Mouse (Mus musculus): ENCODE measurements around the gene Cycs. TPM values are rescaled to one million over a fixed set of nuclear protein-coding genes. Genes with fewer than 3 reads are reported as not detected.

Gene Cycs
- polyA plus RNA-seq, 1 experiment from 2014 or later = 181 TPM

- Histone ChIP-seq H3K9me3 (ENCODE audit: control insufficient read depth, low read length) (no peaks in the 10 kb centered on the region), H3K9ac (ENCODE audit: low read length) (no peak overlapping the region), H3K36me3 (ENCODE audit: control insufficient read depth, insufficient read depth, low read length) (no peaks in the 10 kb centered on the region), H3K4me2 (ENCODE audit: low read length) (no peak overlapping the region), H3K4me3 (ENCODE audit: control insufficient read depth in 1 of 2, insufficient read depth in 1 of 2, low read depth in 1 of 2, low read length in 2 of 2) (no peak overlapping the region), H3K4me1 (ENCODE audit: control insufficient read depth in 2 of 2, insufficient read depth in 2 of 2, low read length in 2 of 2) (no peaks in the 10 kb centered on the region), H3K27ac (replicated peaks in 1 of 2; ENCODE audit: control insufficient read depth in 1 of 2, insufficient read depth in 1 of 2, low read depth in 2 of 2, low read length in 2 of 2) (no peak overlapping the region), H3K27me3 (ENCODE audit: control insufficient read depth, insufficient read depth, low read length) (no peaks in the 10 kb centered on the region)
- WGBS = 96% methylated on average over 1 of the region's 1 CpGs
- no peak for ATAC-seq (ENCODE audit: insufficient number of reproducible peaks, insufficient read depth, low FRiP score, low read depth)
Observed at GRCm38 (mm10) chr6:50588251-50588650, 21.9 kb upstream of the Cycs start.

GRCm38 (mm10) chr6:50587412-50587811 is 21.1 kb upstream of the Cycs start:
- H3K4me2 ChIP-seq (ENCODE audit: low read length) = no peak overlapping the region

GRCm38 (mm10) chr6:50586316-50586715 is 20.0 kb upstream of the Cycs start:
- Histone ChIP-seq H3K27ac (replicated peaks in 1 of 2; ENCODE audit: control insufficient read depth in 1 of 2, insufficient read depth in 1 of 2, low read depth in 2 of 2, low read length in 2 of 2) (no peak overlapping the region), H3K4me1 (ENCODE audit: control insufficient read depth in 2 of 2, insufficient read depth in 2 of 2, low read length in 2 of 2) (no peaks in the 10 kb centered on the region), H3K4me3 (ENCODE audit: control insufficient read depth in 1 of 2, insufficient read depth in 1 of 2, low read depth in 1 of 2, low read length in 2 of 2) (no peak overlapping the region), H3K27me3 (ENCODE audit: control insufficient read depth, insufficient read depth, low read length) (no peaks in the 10 kb centered on the region), H3K36me3 (ENCODE audit: control insufficient read depth, insufficient read depth, low read length) (no peaks in the 10 kb centered on the region), H3K4me2 (ENCODE audit: low read length) (no peak overlapping the region), H3K9ac (ENCODE audit: low read length) (no peak overlapping the region), H3K9me3 (ENCODE audit: control insufficient read depth, low read length) (no peaks in the 10 kb centered on the region)
- 53% methylated on average over 5 of the region's 5 CpGs for WGBS
- ATAC-seq (ENCODE audit: insufficient number of reproducible peaks, insufficient read depth, low FRiP score, low read depth) = no peak

More at GRCm38 (mm10) chr6:50587412-50587811, 21.1 kb upstream of the Cycs start:
- no peak overlapping the region for H3K27ac ChIP-seq (replicated peaks in 1 of 2; ENCODE audit: control insufficient read depth in 1 of 2, insufficient read depth in 1 of 2, low read depth in 2 of 2, low read length in 2 of 2)
- ATAC-seq (ENCODE audit: insufficient number of reproducible peaks, insufficient read depth, low FRiP score, low read depth) = no peak
- no peaks in the 10 kb centered on the region for H3K9me3 ChIP-seq (ENCODE audit: control insufficient read depth, low read length)
- H3K36me3 ChIP-seq (ENCODE audit: control insufficient read depth, insufficient read depth, low read length) = no peaks in the 10 kb centered on the region
- H3K4me1 ChIP-seq (ENCODE audit: control insufficient read depth in 2 of 2, insufficient read depth in 2 of 2, low read length in 2 of 2) = no peaks in the 10 kb centered on the region
- no peak overlapping the region for H3K9ac ChIP-seq (ENCODE audit: low read length)
- H3K27me3 ChIP-seq (ENCODE audit: control insufficient read depth, insufficient read depth, low read length) = no peaks in the 10 kb centered on the region
- no peak overlapping the region for H3K4me3 ChIP-seq (ENCODE audit: control insufficient read depth in 1 of 2, insufficient read depth in 1 of 2, low read depth in 1 of 2, low read length in 2 of 2)
- 84% methylated on average over 2 of the region's 2 CpGs for WGBS

GRCm38 (mm10) chr6:50585733-50586132 is 19.4 kb upstream of the Cycs start:
- Histone ChIP-seq H3K9ac (ENCODE audit: low read length) (no peak overlapping the region), H3K4me3 (ENCODE audit: control insufficient read depth in 1 of 2, insufficient read depth in 1 of 2, low read depth in 1 of 2, low read length in 2 of 2) (no peak overlapping the region), H3K27ac (replicated peaks in 1 of 2; ENCODE audit: control insufficient read depth in 1 of 2, insufficient read depth in 1 of 2, low read depth in 2 of 2, low read length in 2 of 2) (peak overlapping the region; percentile 19 to 41; a peak in 3 of 4 replicates), H3K9me3 (ENCODE audit: control insufficient read depth, low read length) (no peaks in the 10 kb centered on the region), H3K36me3 (ENCODE audit: control insufficient read depth, insufficient read depth, low read length) (no peaks in the 10 kb centered on the region), H3K4me2 (ENCODE audit: low read length) (no peak overlapping the region), H3K27me3 (ENCODE audit: control insufficient read depth, insufficient read depth, low read length) (no peaks in the 10 kb centered on the region), H3K4me1 (ENCODE audit: control insufficient read depth in 2 of 2, insufficient read depth in 2 of 2, low read length in 2 of 2) (no peaks in the 10 kb centered on the region)
- WGBS = 37% methylated on average over 7 of the region's 7 CpGs
- ATAC-seq (ENCODE audit: insufficient number of reproducible peaks, insufficient read depth, low FRiP score, low read depth) = no peak

GRCm38 (mm10) chr6:50571661-50572060 is 5.3 kb upstream of the Cycs start:
- Histone ChIP-seq H3K4me2 (ENCODE audit: low read length) (no peak overlapping the region), H3K9me3 (ENCODE audit: control insufficient read depth, low read length) (no peaks in the 10 kb centered on the region), H3K4me1 (ENCODE audit: control insufficient read depth in 2 of 2, insufficient read depth in 2 of 2, low read length in 2 of 2) (peaks cover 0 to 5% of the 10 kb centered on the region in 2 experiments; a peak in 1 of 4 replicates), H3K36me3 (ENCODE audit: control insufficient read depth, insufficient read depth, low read length) (no peaks in the 10 kb centered on the region), H3K27me3 (ENCODE audit: control insufficient read depth, insufficient read depth, low read length) (no peaks in the 10 kb centered on the region), H3K9ac (ENCODE audit: low read length) (no peak overlapping the region), H3K27ac (replicated peaks in 1 of 2; ENCODE audit: control insufficient read depth in 1 of 2, insufficient read depth in 1 of 2, low read depth in 2 of 2, low read length in 2 of 2) (no peak overlapping the region), H3K4me3 (ENCODE audit: control insufficient read depth in 1 of 2, insufficient read depth in 1 of 2, low read depth in 1 of 2, low read length in 2 of 2) (no peak overlapping the region)
- 83% methylated on average over 1 of the region's 1 CpGs for WGBS
- no peak for ATAC-seq (ENCODE audit: insufficient number of reproducible peaks, insufficient read depth, low FRiP score, low read depth)

GRCm38 (mm10) chr6:50566997-50567255 is 588 bp upstream of the Cycs start:
- Histone ChIP-seq H3K27ac (replicated peaks in 1 of 2; ENCODE audit: control insufficient read depth in 1 of 2, insufficient read depth in 1 of 2, low read depth in 2 of 2, low read length in 2 of 2) (peak overlapping the region; percentile 76 to 95), H3K4me1 (ENCODE audit: control insufficient read depth in 2 of 2, insufficient read depth in 2 of 2, low read length in 2 of 2) (peaks cover 2 to 5% of the 10 kb centered on the region in 2 experiments; a peak in 2 of 4 replicates), H3K4me3 (ENCODE audit: control insufficient read depth in 1 of 2, insufficient read depth in 1 of 2, low read depth in 1 of 2, low read length in 2 of 2) (peak overlapping the region; percentile 78 to 95), H3K4me2 (ENCODE audit: low read length) (peak overlapping the region; percentile 82), H3K9me3 (ENCODE audit: control insufficient read depth, low read length) (no peaks in the 10 kb centered on the region), H3K9ac (ENCODE audit: low read length) (peak overlapping the region; percentile 92), H3K36me3 (ENCODE audit: control insufficient read depth, insufficient read depth, low read length) (peaks cover 20% of the 10 kb centered on the region), H3K27me3 (ENCODE audit: control insufficient read depth, insufficient read depth, low read length) (no peaks in the 10 kb centered on the region)
- ATAC-seq (ENCODE audit: insufficient number of reproducible peaks, insufficient read depth, low FRiP score, low read depth) = no peak
- WGBS = 15% methylated on average over 6 of the region's 6 CpGs

GRCm38 (mm10) chr6:50563651-50564050 is 2.7 kb downstream of the Cycs start:
- H3K36me3 ChIP-seq (ENCODE audit: control insufficient read depth, insufficient read depth, low read length) = peaks cover 20% of the 10 kb centered on the region
- H3K4me1 ChIP-seq (ENCODE audit: control insufficient read depth in 2 of 2, insufficient read depth in 2 of 2, low read length in 2 of 2) = peaks cover 2 to 9% of the 10 kb centered on the region in 2 experiments; a peak in 2 of 4 replicates
- H3K4me2 ChIP-seq (ENCODE audit: low read length) = no peak overlapping the region
- H3K9ac ChIP-seq (ENCODE audit: low read length) = no peak overlapping the region
- H3K9me3 ChIP-seq (ENCODE audit: control insufficient read depth, low read length) = no peaks in the 10 kb centered on the region
- no peak overlapping the region for H3K27ac ChIP-seq (replicated peaks in 1 of 2; ENCODE audit: control insufficient read depth in 1 of 2, insufficient read depth in 1 of 2, low read depth in 2 of 2, low read length in 2 of 2)
- no peaks in the 10 kb centered on the region for H3K27me3 ChIP-seq (ENCODE audit: control insufficient read depth, insufficient read depth, low read length)
- no peak for ATAC-seq (ENCODE audit: insufficient number of reproducible peaks, insufficient read depth, low FRiP score, low read depth)
- 86% methylated on average over 3 of the region's 3 CpGs for WGBS
- H3K4me3 ChIP-seq (ENCODE audit: control insufficient read depth in 1 of 2, insufficient read depth in 1 of 2, low read depth in 1 of 2, low read length in 2 of 2) = no peak overlapping the region

- H3K4me2 ChIP-seq (ENCODE audit: low read length) = no peak overlapping the region
- no peak for ATAC-seq (ENCODE audit: insufficient number of reproducible peaks, insufficient read depth, low FRiP score, low read depth)
- peaks cover 20% of the 10 kb centered on the region for H3K36me3 ChIP-seq (ENCODE audit: control insufficient read depth, insufficient read depth, low read length)
- H3K27ac ChIP-seq (replicated peaks in 1 of 2; ENCODE audit: control insufficient read depth in 1 of 2, insufficient read depth in 1 of 2, low read depth in 2 of 2, low read length in 2 of 2) = no peak overlapping the region
- no peak overlapping the region for H3K4me3 ChIP-seq (ENCODE audit: control insufficient read depth in 1 of 2, insufficient read depth in 1 of 2, low read depth in 1 of 2, low read length in 2 of 2)
- WGBS = 89% methylated on average over 4 of the region's 4 CpGs
- H3K4me1 ChIP-seq (ENCODE audit: control insufficient read depth in 2 of 2, insufficient read depth in 2 of 2, low read length in 2 of 2) = peaks cover 2 to 8% of the 10 kb centered on the region in 2 experiments; a peak in 2 of 4 replicates
- H3K9ac ChIP-seq (ENCODE audit: low read length) = no peak overlapping the region
- no peaks in the 10 kb centered on the region for H3K9me3 ChIP-seq (ENCODE audit: control insufficient read depth, low read length)
- no peaks in the 10 kb centered on the region for H3K27me3 ChIP-seq (ENCODE audit: control insufficient read depth, insufficient read depth, low read length)
Observed at GRCm38 (mm10) chr6:50562421-50562820, 3.9 kb downstream of the Cycs start.
